Mouse (Mus musculus): ENCODE measurements around the gene Tmem234. TPM values are rescaled to one million over a fixed set of nuclear protein-coding genes. Genes with fewer than 3 reads are reported as not detected.

The Tmem234 gene
- total RNA-seq, 1 experiment = 172 TPM

DNA sequence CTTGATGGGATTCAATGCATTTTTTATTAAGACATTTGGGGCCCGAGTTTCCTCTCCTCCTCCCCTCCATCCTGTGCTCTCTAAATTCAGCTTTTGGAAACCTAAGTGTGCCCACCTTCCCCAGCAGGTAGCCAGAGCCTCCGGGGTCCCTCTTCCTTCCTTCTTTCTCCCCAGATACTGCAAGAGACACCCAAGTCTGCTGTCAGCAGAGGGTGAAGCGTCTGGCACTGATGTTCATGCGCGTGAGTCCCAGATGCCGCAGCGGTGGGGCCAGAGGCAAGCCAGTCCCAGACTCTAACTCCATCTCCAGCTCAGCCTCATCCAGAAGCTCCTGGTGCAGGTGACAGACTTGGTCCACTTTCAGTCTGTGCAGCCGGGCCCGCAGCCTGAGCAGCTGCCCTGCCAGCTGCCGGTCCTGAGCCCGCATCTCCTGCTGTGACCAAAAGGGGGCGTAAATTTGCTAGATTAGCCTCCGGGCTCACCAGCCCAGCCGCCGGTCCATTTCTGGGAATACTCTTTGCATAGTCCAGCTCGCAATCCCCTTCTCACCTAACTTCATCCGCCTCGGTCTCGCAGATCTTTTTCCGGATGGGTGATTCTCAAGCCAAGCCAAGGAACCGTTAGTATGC, 23.5 kb upstream of the Tmem234 start:
- Histone ChIP-seq H3K4me3 (ENCODE audit: insufficient read depth in 1 of 2, low read depth in 1 of 2, low read length in 2 of 2, poor library complexity in 1 of 2, severe bottlenecking in 1 of 2) (no peak overlapping the region), H3K4me1 (ENCODE audit: control insufficient read depth in 2 of 2, insufficient read depth in 2 of 2, low read length in 2 of 2, poor library complexity in 1 of 2) (peaks cover 0 to 6% of the 10 kb centered on the region in 2 experiments; a peak in 2 of 4 replicates), H3K36me3 (ENCODE audit: control insufficient read depth, insufficient read depth, low read length, poor library complexity, severe bottlenecking) (no peaks in the 10 kb centered on the region), H3K9ac (ENCODE audit: insufficient read depth, low read depth, low read length, poor library complexity, severe bottlenecking) (0 out of 2 replicates have a peak overlapping the region, but pooled peaks have one; percentile 7), H3K9me3 (ENCODE audit: control insufficient read depth, insufficient read depth, low read depth, low read length) (no peaks in the 10 kb centered on the region), H3K27ac (ENCODE audit: insufficient read depth, low read depth, low read length, poor library complexity, severe bottlenecking) (no peak overlapping the region)
- TF ChIP-seq CHD2 (IDR thresholded peaks at IDR 0.05; ENCODE audit: low read depth, low read length) (no peak), MAFK (IDR thresholded peaks at IDR 0.05; ENCODE audit: insufficient read depth, low read depth, low read length) (no peak), HCFC1 (IDR thresholded peaks at IDR 0.05; ENCODE audit: borderline replicate concordance, insufficient read depth, low read length) (no peak), ZNF384 (IDR thresholded peaks at IDR 0.05; ENCODE audit: low read depth, low read length) (no peak), ZC3H11A (IDR thresholded peaks at IDR 0.05; ENCODE audit: borderline replicate concordance, low read depth, low read length) (no peak)
- in situ Hi-C loops (cut with MboI; ENCODE audit: low sequenced_read_pairs in 2 of 2, unreplicated experiment in 2 of 2) = no loop called here
- no peak for DNase-seq (ENCODE audit: low read depth, low spot score)

GRCm38 (mm10) chr4:129577688-129578087, 22.8 kb upstream of the Tmem234 start:
- in situ Hi-C loops (cut with MboI; ENCODE audit: low sequenced_read_pairs in 2 of 2, unreplicated experiment in 2 of 2) = no loop called here
- Histone ChIP-seq H3K4me3 (ENCODE audit: insufficient read depth in 1 of 2, low read depth in 1 of 2, low read length in 2 of 2, poor library complexity in 1 of 2, severe bottlenecking in 1 of 2) (no peak overlapping the region), H3K27ac (ENCODE audit: insufficient read depth, low read depth, low read length, poor library complexity, severe bottlenecking) (no peak overlapping the region), H3K9ac (ENCODE audit: insufficient read depth, low read depth, low read length, poor library complexity, severe bottlenecking) (no peak overlapping the region), H3K4me1 (ENCODE audit: control insufficient read depth in 2 of 2, insufficient read depth in 2 of 2, low read length in 2 of 2, poor library complexity in 1 of 2) (peaks cover 0 to 6% of the 10 kb centered on the region in 2 experiments; a peak in 1 of 4 replicates), H3K9me3 (ENCODE audit: control insufficient read depth, insufficient read depth, low read depth, low read length) (no peaks in the 10 kb centered on the region), H3K36me3 (ENCODE audit: control insufficient read depth, insufficient read depth, low read length, poor library complexity, severe bottlenecking) (no peaks in the 10 kb centered on the region)
- TF ChIP-seq CHD2 (IDR thresholded peaks at IDR 0.05; ENCODE audit: low read depth, low read length) (peak; percentile 84), HCFC1 (IDR thresholded peaks at IDR 0.05; ENCODE audit: borderline replicate concordance, insufficient read depth, low read length) (no peak)
- no peak for DNase-seq (ENCODE audit: low read depth, low spot score)

DNA sequence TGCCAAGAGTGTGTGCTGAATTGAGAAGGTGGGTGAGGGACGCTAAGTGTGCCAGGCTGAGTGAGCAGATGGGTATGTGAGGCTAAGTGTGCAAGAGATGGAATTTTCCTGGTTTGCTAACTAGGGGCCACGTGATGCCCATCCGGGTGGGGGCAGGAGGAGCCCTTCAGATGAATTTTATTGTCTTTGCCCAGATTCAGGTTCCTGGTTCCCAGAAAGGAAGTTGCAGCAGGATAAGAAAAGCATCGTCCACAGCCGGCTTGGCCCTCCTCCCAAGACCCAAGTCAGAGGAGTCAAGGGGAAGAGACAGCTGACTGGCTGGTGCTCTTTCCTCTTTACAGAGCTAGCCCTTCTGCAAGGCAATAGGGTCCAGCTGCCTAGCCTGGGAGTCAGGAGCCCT, 22.0 kb upstream of the Tmem234 start, which contains the start of gene Fam167b:
Gene Fam167b (minus strand): TSS at position 84 of the 400 bp plus-strand sequence.
- TF ChIP-seq HCFC1 (IDR thresholded peaks at IDR 0.05; ENCODE audit: borderline replicate concordance, insufficient read depth, low read length) = no peak
- TF ChIP-seq MAFK (IDR thresholded peaks at IDR 0.05; ENCODE audit: insufficient read depth, low read depth, low read length) = no peak
- TF ChIP-seq ZNF384 (IDR thresholded peaks at IDR 0.05; ENCODE audit: low read depth, low read length) = no peak
- TF ChIP-seq ZC3H11A (IDR thresholded peaks at IDR 0.05; ENCODE audit: borderline replicate concordance, low read depth, low read length) = no peak
- no peak for TF ChIP-seq CHD2 (IDR thresholded peaks at IDR 0.05; ENCODE audit: low read depth, low read length)
- Histone ChIP-seq H3K36me3 (ENCODE audit: control insufficient read depth, insufficient read depth, low read length, poor library complexity, severe bottlenecking) (no peaks in the 10 kb centered on the region), H3K4me1 (ENCODE audit: control insufficient read depth in 2 of 2, insufficient read depth in 2 of 2, low read length in 2 of 2, poor library complexity in 1 of 2) (peaks cover 0 to 6% of the 10 kb centered on the region in 2 experiments; a peak in 1 of 4 replicates), H3K9ac (ENCODE audit: insufficient read depth, low read depth, low read length, poor library complexity, severe bottlenecking) (0 out of 2 replicates have a peak within 1 kb of the TSS, but pooled peaks have one; percentile 7), H3K4me3 (ENCODE audit: insufficient read depth in 1 of 2, low read depth in 1 of 2, low read length in 2 of 2, poor library complexity in 1 of 2, severe bottlenecking in 1 of 2) (no peak within 1 kb of the TSS), H3K9me3 (ENCODE audit: control insufficient read depth, insufficient read depth, low read depth, low read length) (no peaks in the 10 kb centered on the region), H3K27ac (ENCODE audit: insufficient read depth, low read depth, low read length, poor library complexity, severe bottlenecking) (no peak within 1 kb of the TSS)
- no peak for DNase-seq (ENCODE audit: low read depth, low spot score)
- in situ Hi-C loops (cut with MboI; ENCODE audit: low sequenced_read_pairs in 2 of 2, unreplicated experiment in 2 of 2) = no loop called here

DNA sequence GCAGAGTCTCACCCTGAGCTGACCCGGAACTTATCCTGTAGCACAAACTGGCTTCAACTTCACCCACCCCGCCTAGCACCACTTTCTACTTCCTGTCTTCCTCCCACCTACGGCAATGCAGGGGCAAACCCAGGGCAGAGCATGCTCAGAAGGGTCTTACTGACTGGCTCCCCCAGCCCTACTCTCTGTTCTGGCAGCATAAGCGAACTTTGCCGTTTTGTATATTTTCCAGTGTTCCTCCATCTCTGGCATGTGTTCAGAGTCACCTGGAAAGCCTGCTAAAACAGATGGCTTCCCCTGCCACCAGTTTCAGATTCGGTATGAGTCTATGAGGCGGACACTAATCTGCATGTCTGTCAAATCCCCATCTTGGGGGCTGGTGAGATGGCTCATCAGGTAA, 20.1 kb upstream of the Tmem234 start:
- in situ Hi-C loops (cut with MboI; ENCODE audit: low sequenced_read_pairs in 2 of 2, unreplicated experiment in 2 of 2) = no loop called here
- DNase-seq (ENCODE audit: low read depth, low spot score) = peak; percentile 45
- peak overlapping the region; percentile 16; the same call in 1 of the 2 replicates for H3K27ac ChIP-seq (ENCODE audit: insufficient read depth, low read depth, low read length, poor library complexity, severe bottlenecking)
- no peak overlapping the region; the same call in 1 of the 2 replicates for H3K9ac ChIP-seq (ENCODE audit: insufficient read depth, low read depth, low read length, poor library complexity, severe bottlenecking)
- H3K4me1 ChIP-seq (ENCODE audit: control insufficient read depth in 2 of 2, insufficient read depth in 2 of 2, low read length in 2 of 2, poor library complexity in 1 of 2) = peaks cover 0 to 10% of the 10 kb centered on the region in 2 experiments; a peak in 1 of 4 replicates
- TF ChIP-seq CHD2 (IDR thresholded peaks at IDR 0.05; ENCODE audit: low read depth, low read length) = no peak
- TF ChIP-seq MAFK (IDR thresholded peaks at IDR 0.05; ENCODE audit: insufficient read depth, low read depth, low read length) = no peak
- TF ChIP-seq HCFC1 (IDR thresholded peaks at IDR 0.05; ENCODE audit: borderline replicate concordance, insufficient read depth, low read length) = no peak
- TF ChIP-seq ZC3H11A (IDR thresholded peaks at IDR 0.05; ENCODE audit: borderline replicate concordance, low read depth, low read length) = no peak
- no peak for TF ChIP-seq ZNF384 (IDR thresholded peaks at IDR 0.05; ENCODE audit: low read depth, low read length)
- H3K4me3 ChIP-seq (ENCODE audit: insufficient read depth in 1 of 2, low read depth in 1 of 2, low read length in 2 of 2, poor library complexity in 1 of 2, severe bottlenecking in 1 of 2) = no peak overlapping the region
- no peaks in the 10 kb centered on the region for H3K9me3 ChIP-seq (ENCODE audit: control insufficient read depth, insufficient read depth, low read depth, low read length)
- H3K36me3 ChIP-seq (ENCODE audit: control insufficient read depth, insufficient read depth, low read length, poor library complexity, severe bottlenecking) = no peaks in the 10 kb centered on the region

Measured in ES-E14 (cell line).